Mouse (Mus musculus): ENCODE measurements at regions not wholly inside any gene's neighbourhood (a gene's known extent, or its start where the extent isn't known, plus 50 kb on each side); places are given as distances from the start of the nearest gene placed in this dataset.
"Not testable (repeated sequence)": the region's sequence is repeated elsewhere in the genome, so short reads cannot be mapped to it uniquely, and the experiment has no call there.

GRCm38 (mm10) chr17:63704991-63705390, 157.9 kb upstream of the Fer start:
- DNase-seq (ENCODE audit: low read depth), result no peak

DNA sequence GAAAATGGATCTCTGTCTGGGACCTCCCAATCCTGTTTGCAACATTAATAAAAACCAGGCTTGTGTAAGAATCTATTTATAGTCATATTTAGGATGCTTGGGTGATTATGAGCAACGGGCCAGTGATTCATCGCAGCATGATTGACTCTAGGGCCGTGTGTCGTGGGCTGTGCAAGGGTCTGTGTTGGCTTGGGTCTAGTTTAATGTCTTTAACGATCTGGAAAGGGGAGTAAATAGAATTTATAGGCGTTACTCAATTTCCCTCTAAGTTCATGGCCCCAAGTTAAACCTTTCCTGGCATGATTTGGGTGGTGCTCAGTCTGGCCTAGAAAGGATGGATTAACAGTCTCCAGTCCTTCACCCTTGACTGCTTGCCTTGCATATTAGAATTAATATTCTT, 149.9 kb upstream of the Fer start:
- no peak for DNase-seq (ENCODE audit: low read depth)

DNA sequence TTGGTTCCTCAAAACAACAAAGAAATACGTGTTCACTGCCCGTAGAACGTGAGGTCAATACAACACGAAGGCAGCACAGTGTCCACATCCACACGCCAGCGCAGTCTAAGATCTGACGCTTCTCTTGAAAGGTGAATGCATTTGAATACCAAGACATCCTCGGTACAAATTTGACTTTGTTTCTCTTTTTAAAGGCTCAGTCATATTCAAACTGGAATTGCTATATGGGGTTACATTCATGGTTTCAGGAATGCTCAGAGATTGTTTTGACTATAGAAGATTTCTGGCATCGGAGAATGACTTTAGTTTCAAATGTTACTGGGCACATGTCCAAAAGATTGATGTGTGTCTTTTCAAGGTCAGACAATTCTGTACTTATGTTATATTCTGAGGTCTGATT, 147.2 kb upstream of the Fer start:
- no peak for DNase-seq (ENCODE audit: low read depth)

- DNase-seq (ENCODE audit: low read depth), result no peak
Measured at GRCm38 (mm10) chr17:63716161-63716560, 146.7 kb upstream of the Fer start.

- DNase-seq (ENCODE audit: low read depth), result no peak
Measured at GRCm38 (mm10) chr17:63717051-63717578, 145.7 kb upstream of the Fer start.

GRCm38 (mm10) chr17:63718972-63719715, 143.7 kb upstream of the Fer start:
- no peak for DNase-seq (ENCODE audit: low read depth)

DNA sequence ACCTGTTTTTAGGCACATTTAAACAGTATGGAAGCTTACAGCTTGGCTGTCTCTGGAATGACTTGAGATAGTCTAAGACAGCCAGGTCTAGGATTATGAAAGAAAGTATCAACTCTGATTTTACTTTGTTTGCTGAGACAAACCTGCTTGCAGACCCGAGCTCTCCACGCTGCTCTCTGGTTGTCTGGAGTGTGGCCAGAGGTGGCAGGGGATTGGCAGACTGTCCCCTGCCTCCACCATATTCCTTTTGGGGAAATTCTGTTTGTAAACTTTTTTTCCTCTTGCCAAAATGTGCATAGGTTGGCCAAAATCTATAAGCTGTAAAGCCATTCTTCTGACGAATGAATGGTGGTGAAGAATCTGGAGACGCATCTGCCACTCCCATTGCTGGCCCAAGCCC, 143.1 kb upstream of the Fer start:
- DNase-seq (ENCODE audit: low read depth), result no peak

DNA sequence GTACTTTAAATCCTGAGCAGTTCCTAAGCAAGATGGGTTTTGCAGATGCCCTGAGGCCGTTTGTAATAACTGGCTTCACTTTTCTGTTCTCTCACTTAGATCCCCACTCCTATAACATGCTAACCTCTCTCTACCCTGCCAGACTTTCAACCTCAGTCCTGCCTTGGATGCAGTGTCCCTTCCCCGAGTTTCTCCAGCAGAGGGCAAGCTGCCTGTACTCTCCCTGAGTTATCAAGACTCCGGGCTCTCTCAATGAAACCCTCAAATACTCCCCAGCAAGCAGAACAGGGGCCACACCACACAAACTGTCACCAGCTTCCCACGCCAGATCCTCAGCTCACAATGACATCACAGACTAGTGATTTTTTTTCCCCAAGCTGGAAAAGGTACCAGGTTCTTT, 142.0 kb upstream of the Fer start:
- no peak for DNase-seq (ENCODE audit: low read depth)

GRCm38 (mm10) chr17:63722434-63723004, 140.3 kb upstream of the Fer start:
- DNase-seq (ENCODE audit: low read depth), result no peak

DNA sequence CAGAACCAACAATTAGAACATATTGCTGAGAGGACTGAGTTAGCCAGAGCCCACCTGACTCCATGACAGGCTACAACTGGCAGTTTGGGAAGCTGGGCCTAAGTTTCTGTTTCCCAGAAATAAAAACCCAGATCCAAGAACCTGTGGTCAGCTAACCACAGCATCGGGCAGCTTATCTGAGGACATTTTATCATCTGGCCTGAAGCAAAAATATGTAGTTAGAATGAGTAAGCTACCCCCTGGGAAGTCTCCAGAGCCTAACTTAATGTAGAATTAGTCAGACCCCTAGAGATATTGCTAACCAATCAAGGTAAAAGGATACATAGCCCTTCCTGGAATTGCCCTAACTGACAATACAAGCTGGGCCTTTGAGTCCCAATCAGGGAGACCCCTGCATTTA, 124.7 kb upstream of the Fer start:
- no peak for DNase-seq (ENCODE audit: low read depth)

DNA sequence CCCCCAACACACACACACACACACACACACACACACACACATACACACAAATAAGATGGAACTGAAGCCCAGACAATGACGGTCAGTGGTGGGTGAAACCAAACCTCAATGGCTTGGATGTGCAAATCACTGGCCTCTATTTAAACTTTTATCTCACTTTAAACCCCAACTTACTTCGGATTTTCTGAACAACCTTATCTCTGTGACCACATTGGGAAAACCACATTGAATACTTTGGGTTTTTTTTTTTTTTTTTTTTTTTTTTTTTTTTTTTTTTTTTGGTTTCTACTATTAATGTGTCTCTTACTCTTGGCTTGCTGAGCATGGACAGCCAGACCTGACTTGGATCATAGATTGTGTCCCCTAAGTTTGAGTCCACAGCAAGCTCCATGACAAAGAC, 123.2 kb upstream of the Fer start:
- DNase-seq (ENCODE audit: low read depth), result no peak

- DNase-seq (ENCODE audit: low read depth), result not testable (repeated sequence)
Measured at GRCm38 (mm10) chr17:63749257-63749656, 113.6 kb upstream of the Fer start.

DNA sequence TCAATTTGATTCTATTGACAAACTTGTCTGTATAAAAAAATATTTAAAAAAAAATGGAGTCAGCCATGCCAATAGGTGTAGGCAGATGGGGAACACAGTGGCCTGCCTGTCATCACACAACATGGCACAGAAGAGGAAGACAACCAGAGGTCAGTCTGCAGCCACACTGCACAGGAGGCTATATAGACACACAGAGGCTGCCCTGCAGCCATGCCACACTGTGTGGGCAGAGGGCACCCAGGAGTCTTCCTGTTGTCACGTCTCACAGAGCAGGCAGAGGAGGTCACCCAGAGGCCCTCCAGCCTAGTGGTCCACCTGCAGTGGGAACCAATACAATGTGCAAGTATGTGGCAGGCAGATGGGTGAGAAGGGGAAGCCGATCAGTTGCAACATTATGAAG, 108.5 kb upstream of the Fer start:
- DNase-seq (ENCODE audit: low read depth), result no peak

GRCm38 (mm10) chr17:63757896-63758695, 104.8 kb upstream of the Fer start:
- no peak for DNase-seq (ENCODE audit: low read depth)

DNA sequence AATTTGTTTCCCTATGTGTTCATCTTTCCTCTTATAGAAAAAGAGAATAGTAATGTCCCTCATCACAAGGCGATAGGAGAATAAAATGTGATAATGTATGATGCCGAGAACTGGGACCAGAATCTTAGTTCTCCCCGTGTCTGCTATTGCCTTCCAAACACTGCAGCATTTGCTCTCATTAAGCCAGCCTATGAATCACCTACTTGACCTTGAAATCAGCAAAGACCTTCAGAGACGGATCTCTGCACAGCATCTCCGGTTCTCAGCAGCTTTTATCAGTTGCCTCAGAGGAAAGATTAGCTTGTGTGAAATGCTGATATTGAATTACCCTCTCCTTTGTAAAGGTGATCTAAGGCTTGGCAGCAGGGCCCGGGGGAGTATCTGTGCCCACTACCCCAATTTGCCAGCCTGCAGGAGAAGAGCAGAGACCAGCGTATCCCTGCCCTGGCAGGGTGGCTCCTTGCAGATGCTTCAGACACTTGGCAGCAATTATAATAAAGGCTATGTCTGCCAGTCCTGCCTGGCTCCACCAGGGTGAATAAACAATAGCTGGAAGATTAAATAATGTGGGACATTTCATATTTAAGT, 104.0 kb upstream of the Fer start:
- DNase-seq (ENCODE audit: low read depth), result no peak

DNA sequence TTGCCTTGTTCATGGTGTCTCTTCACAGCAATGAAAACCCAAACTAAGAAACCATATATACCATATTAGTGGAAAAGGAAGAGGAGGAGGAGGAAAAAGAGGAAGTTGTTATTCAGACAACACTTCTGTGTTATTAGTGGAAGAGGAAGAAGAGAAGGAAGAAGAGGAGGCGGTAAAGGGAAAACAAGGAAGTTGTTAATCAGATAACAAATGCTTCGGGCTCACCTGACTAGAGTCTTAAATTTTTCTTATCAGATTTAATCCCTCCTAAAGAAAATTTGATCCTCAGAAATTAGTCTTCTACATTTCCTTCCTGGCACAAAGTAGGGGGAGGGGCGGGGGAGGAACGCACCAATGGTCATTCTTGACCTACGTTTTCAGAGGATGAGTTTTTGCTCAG, 101.8 kb upstream of the Fer start:
- no peak for DNase-seq (ENCODE audit: low read depth)

DNA sequence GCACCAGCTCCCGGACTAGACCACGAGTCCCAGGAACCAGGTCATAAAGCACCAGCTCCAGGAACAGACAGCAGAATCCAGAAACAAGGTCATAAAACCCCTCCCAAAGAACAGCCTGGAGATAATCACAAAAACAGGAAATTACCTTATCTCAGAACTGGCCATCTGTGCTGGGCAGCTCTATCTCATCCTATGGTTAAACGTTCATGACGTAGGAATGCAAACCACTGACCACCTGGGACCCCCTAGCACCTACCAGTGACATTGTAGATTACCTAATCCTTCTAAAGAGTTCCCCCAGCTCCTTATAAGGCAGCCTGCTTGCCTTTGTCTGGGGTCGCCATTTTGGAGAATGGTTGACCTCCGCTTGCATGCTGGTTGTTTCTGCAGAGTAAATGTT, 91.8 kb upstream of the Fer start:
- no peak for DNase-seq (ENCODE audit: low read depth)

GRCm38 (mm10) chr17:63784381-63785116, 78.3 kb upstream of the Fer start:
- no peak for DNase-seq (ENCODE audit: low read depth)

- no peak for DNase-seq (ENCODE audit: low read depth)
Measured at GRCm38 (mm10) chr17:63786444-63786843, 76.4 kb upstream of the Fer start.

- DNase-seq (ENCODE audit: low read depth), result no peak
Measured at GRCm38 (mm10) chr17:63794352-63794751, 68.5 kb upstream of the Fer start.

- DNase-seq (ENCODE audit: low read depth), result no peak
Measured at GRCm38 (mm10) chr17:63798381-63798780, 64.5 kb upstream of the Fer start.
